25 mouse cellular contexts compared by ENCODE assay signal in the genomic region with DNA sequence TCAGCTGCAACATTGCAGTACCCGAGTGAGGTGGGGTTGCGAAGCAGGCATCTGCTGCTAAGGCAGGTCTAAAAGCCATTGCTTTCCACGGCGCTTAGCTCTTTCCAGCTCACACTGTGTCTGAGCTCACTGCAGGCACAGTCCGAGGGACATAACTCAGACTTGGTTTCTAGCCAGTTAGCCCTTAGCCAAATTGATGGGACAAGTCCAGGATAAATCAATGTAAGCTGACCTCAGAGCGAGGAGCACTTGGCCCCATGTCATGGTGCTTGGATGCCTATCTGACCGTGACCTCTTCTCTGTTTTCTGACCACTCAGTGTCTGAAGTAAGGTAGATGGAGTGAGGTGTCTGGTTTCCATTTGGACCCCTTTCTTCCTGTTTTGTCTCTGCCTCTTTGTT. TPM values are rescaled to one million over a fixed set of nuclear protein-coding genes. Genes with fewer than 3 reads are reported as not detected.
DNase-seq lines count a peak whose midpoint lies in the region; ATAC-seq and TF ChIP-seq lines count a peak whose summit lies in the region.
"Had no signal": no experiment of that assay in that cellular context is flagged by ENCODE, and none has a peak within 500 bp of the region (broad histone marks: within the 10 kb centered on the region; RNA-seq: fewer than 3 reads in every experiment).

No protein-coding gene starts in this region.

- ATAC-seq in intestine, postnatal 0 days, result no peak
- no peak for ATAC-seq in intestine, embryonic 16.5 days
- ATAC-seq in liver, postnatal 0 days, result peak; percentile 83
- ATAC-seq in liver, embryonic 11.5 days (replicated peaks; ENCODE audit: low FRiP score), result no peak
- ATAC-seq in Patski, result peak; percentile 46

- CTCF ChIA-PET in Patski (lab: Charles Lee), result interaction anchor here (0.9 to 4.8 kb wide), 6 partner anchors 11 to 34 kb away, joined by 3 to 29 read pairs (median 4); a partner anchor contains a TSS

- no peak for TF ChIP-seq EP300 in liver, postnatal 0 days (IDR thresholded peaks at IDR 0.05; ENCODE audit: low read depth)

- H3K9ac ChIP-seq in intestine, postnatal 0 days (ENCODE audit: low read depth, low read length), result no peak overlapping the region
- no peak overlapping the region for H3K9ac ChIP-seq in intestine, embryonic 16.5 days (ENCODE audit: low read depth, low read length)
- no peak overlapping the region for H3K9ac ChIP-seq in liver, postnatal 0 days (replicated peaks)
- no peak overlapping the region for H3K9ac ChIP-seq in liver, embryonic 11.5 days (ENCODE audit: low read depth, low read length)
- H3K9ac ChIP-seq: liver, embryonic 13.5 days; lung, embryonic 14.5 days; midbrain, embryonic 13.5 days had no signal

- in situ Hi-C loops in Patski (cut with MboI; ENCODE audit: low pct_unique_long_range_greater_than_20kb), result no loop called here

- H3K4me2 ChIP-seq in intestine, postnatal 0 days (replicated peaks; ENCODE audit: low read depth), result no peak overlapping the region
- H3K4me2 ChIP-seq in intestine, embryonic 16.5 days (ENCODE audit: low read depth, low read length), result no peak overlapping the region
- 0 out of 2 replicates have a peak overlapping the region, but pooled peaks have one; percentile 6 for H3K4me2 ChIP-seq in liver, postnatal 0 days (ENCODE audit: low read depth, low read length)
- H3K4me2 ChIP-seq in liver, embryonic 11.5 days, result no peak overlapping the region
- H3K4me2 ChIP-seq: liver, embryonic 13.5 days; lung, embryonic 14.5 days; midbrain, embryonic 13.5 days had no signal

- POLR2A ChIA-PET in Patski (lab: Charles Lee), result interaction anchor here (1.2 to 3.2 kb wide), 6 partner anchors 11 to 64 kb away, joined by 3 to 35 read pairs (median 4); a partner anchor contains a TSS

- no peak overlapping the region for H3K4me3 ChIP-seq in intestine, postnatal 0 days (ENCODE audit: low read depth, low read length)
- no peak overlapping the region for H3K4me3 ChIP-seq in intestine, embryonic 16.5 days (ENCODE audit: low read length)
- H3K4me3 ChIP-seq in liver, postnatal 0 days (ENCODE audit: low read depth, low read length), result no peak overlapping the region
- no peak overlapping the region for H3K4me3 ChIP-seq in liver, embryonic 11.5 days (ENCODE audit: low read depth, low read length)
- H3K4me3 ChIP-seq: liver, embryonic 13.5 days; megakaryocyte, embryonic 14.5 days; midbrain, embryonic 13.5 days had no signal

- peak; percentile 39 for DNase-seq in gastrocnemius, adult 18-20 months (ENCODE audit: low spot score)
- no peak for DNase-seq in gastrocnemius, adult 8-10 months (ENCODE audit: low spot score in 2 of 2)
- DNase-seq in liver, postnatal 0 days, result peak; percentile 38
- DNase-seq in liver, embryonic 11.5 days (ENCODE audit: low spot score), result no peak
- DNase-seq in Patski (ENCODE audit: low read depth, low spot score), result peak; percentile 89
- DNase-seq: B cell, adult 2 months; cerebellum, adult 11 months; cerebellum, adult 9-11 months; gastrocnemius, postnatal 36 days; heart, postnatal 36 days; kidney, adult 9 months; layer of hippocampus, postnatal 36 days; liver, embryonic 13.5 days; lung, embryonic 14.5 days; lung, postnatal 36 days had no signal

- peaks cover 72% of the 10 kb centered on the region for H3K36me3 ChIP-seq in intestine, postnatal 0 days (ENCODE audit: control insufficient read depth, insufficient read depth)
- H3K36me3 ChIP-seq in intestine, embryonic 16.5 days (ENCODE audit: control insufficient read depth, insufficient read depth, low read length), result peaks cover 46% of the 10 kb centered on the region
- H3K36me3 ChIP-seq in liver, postnatal 0 days (replicated peaks; ENCODE audit: insufficient read depth, low read length), result peaks cover 68% of the 10 kb centered on the region
- peaks cover 78% of the 10 kb centered on the region for H3K36me3 ChIP-seq in liver, embryonic 11.5 days (ENCODE audit: control insufficient read depth, insufficient read depth, low read length)

- WGBS in intestine, postnatal 0 days, result 87% methylated on average over 7 of the region's 7 CpGs
- 81% methylated on average over 7 of the region's 7 CpGs for WGBS in intestine, embryonic 16.5 days
- WGBS in liver, postnatal 0 days (ENCODE audit: insufficient replicate concordance), result 77% methylated on average over 7 of the region's 7 CpGs
- WGBS in liver, embryonic 11.5 days, result 90% methylated on average over 7 of the region's 7 CpGs

- peak overlapping the region; percentile 28; the same call in 1 of the 2 replicates for H3K27ac ChIP-seq in intestine, postnatal 0 days (ENCODE audit: low read depth, low read length)
- H3K27ac ChIP-seq in intestine, embryonic 16.5 days (ENCODE audit: low read length), result no peak overlapping the region
- peak overlapping the region; percentile 22; the same call in 1 of the 2 replicates for H3K27ac ChIP-seq in liver, postnatal 0 days (ENCODE audit: low read depth)
- no peak overlapping the region for H3K27ac ChIP-seq in liver, embryonic 11.5 days (ENCODE audit: low read depth, low read length)
- H3K27ac ChIP-seq: liver, embryonic 13.5 days; midbrain, embryonic 13.5 days had no signal

- no peak for TF ChIP-seq CTCF in intestine, postnatal 0 days (IDR thresholded peaks at IDR 0.05; ENCODE audit: low read depth)
- TF ChIP-seq CTCF in liver, postnatal 0 days (IDR thresholded peaks at IDR 0.05; ENCODE audit: low read depth), result no peak
- TF ChIP-seq CTCF in Patski (IDR thresholded peaks at IDR 0.05), result no peak

- peaks cover 3% of the 10 kb centered on the region; the same call in 1 of the 2 replicates for H3K4me1 ChIP-seq in intestine, postnatal 0 days (replicated peaks; ENCODE audit: control insufficient read depth, insufficient read depth, low read length)
- H3K4me1 ChIP-seq in intestine, embryonic 16.5 days (ENCODE audit: control insufficient read depth, insufficient read depth, low read length), result peaks cover 8% of the 10 kb centered on the region; the same call in 1 of the 2 replicates
- H3K4me1 ChIP-seq in liver, postnatal 0 days (ENCODE audit: insufficient read depth), result peaks cover 16% of the 10 kb centered on the region
- no peaks in the 10 kb centered on the region; the same call in 1 of the 2 replicates for H3K4me1 ChIP-seq in liver, embryonic 11.5 days (replicated peaks; ENCODE audit: control insufficient read depth, insufficient read depth, low read length)

- H3K27me3 ChIP-seq in intestine, postnatal 0 days (replicated peaks; ENCODE audit: control insufficient read depth, insufficient read depth, low read length), result no peaks in the 10 kb centered on the region
- no peaks in the 10 kb centered on the region for H3K27me3 ChIP-seq in intestine, embryonic 16.5 days (replicated peaks; ENCODE audit: control insufficient read depth, insufficient read depth, low read length)
- no peaks in the 10 kb centered on the region for H3K27me3 ChIP-seq in liver, postnatal 0 days (ENCODE audit: insufficient read depth, low read length)
- no peaks in the 10 kb centered on the region for H3K27me3 ChIP-seq in liver, embryonic 11.5 days (replicated peaks; ENCODE audit: control insufficient read depth, insufficient read depth, low read length)
- no peaks in the 10 kb centered on the region for H3K27me3 ChIP-seq in Patski
- H3K27me3 ChIP-seq: CH12.LX; liver, embryonic 13.5 days; megakaryocyte, embryonic 14.5 days; midbrain, embryonic 13.5 days had no signal

- no peaks in the 10 kb centered on the region for H3K9me3 ChIP-seq in intestine, postnatal 0 days (ENCODE audit: control insufficient read depth)
- H3K9me3 ChIP-seq in intestine, embryonic 16.5 days (ENCODE audit: control insufficient read depth, low read length), result no peaks in the 10 kb centered on the region
- H3K9me3 ChIP-seq in liver, postnatal 0 days (ENCODE audit: low read length), result no peaks in the 10 kb centered on the region
- H3K9me3 ChIP-seq in liver, embryonic 11.5 days (ENCODE audit: control insufficient read depth, low read length), result no peaks in the 10 kb centered on the region
- H3K9me3 ChIP-seq: liver, embryonic 13.5 days; megakaryocyte, embryonic 14.5 days; midbrain, embryonic 13.5 days had no signal

RNA-seq across cellular contexts. Expression of a gene that starts 10.4 kb away (rescaled TPM):
- total RNA-seq in gastrocnemius, adult 18-20 months (2021), result 10 to 100 TPM; 86.3 to 89.9 TPM
- total RNA-seq in gastrocnemius, adult 8-10 months (2022), result 100 to 1,000 TPM in 1 of 4 experiments, 10 to 100 TPM in 3; 91.9 to 112 (median 94.6) TPM
- 17.3 and 19.2 TPM in 2 replicates for polyA plus RNA-seq in intestine, postnatal 0 days (2015; fragmentation: Nextera tagmentation; extraction: Ambion mirVana)
- polyA plus RNA-seq in intestine, embryonic 16.5 days (2015; fragmentation: Nextera tagmentation; extraction: Ambion mirVana), result 37.2 and 38.9 TPM in 2 replicates
- polyA plus RNA-seq in liver, postnatal 0 days (2015; fragmentation: Nextera tagmentation; extraction: Ambion mirVana), result 12.5 and 13.5 TPM in 2 replicates
- polyA plus RNA-seq in liver, embryonic 11.5 days (2014; fragmentation: Nextera tagmentation; extraction: Ambion mirVana), result 65.8 and 67.7 TPM in 2 replicates
- 143 TPM for polyA plus RNA-seq in Patski (2021)

RNA-seq across cellular contexts. Expression of a gene that starts 11.1 kb away (rescaled TPM):
- total RNA-seq in gastrocnemius, adult 18-20 months (2021), result 10 to 100 TPM; 90.8 to 95.9 TPM
- total RNA-seq in gastrocnemius, adult 8-10 months (2022), result 10 to 100 TPM; 83.0 to 95.4 (median 86.1) TPM
- 171 and 183 TPM in 2 replicates for polyA plus RNA-seq in intestine, postnatal 0 days (2015; fragmentation: Nextera tagmentation; extraction: Ambion mirVana)
- polyA plus RNA-seq in intestine, embryonic 16.5 days (2015; fragmentation: Nextera tagmentation; extraction: Ambion mirVana), result 244 and 256 TPM in 2 replicates
- polyA plus RNA-seq in liver, postnatal 0 days (2015; fragmentation: Nextera tagmentation; extraction: Ambion mirVana), result 104 and 106 TPM in 2 replicates
- polyA plus RNA-seq in liver, embryonic 11.5 days (2014; fragmentation: Nextera tagmentation; extraction: Ambion mirVana), result 111 and 120 TPM in 2 replicates
- polyA plus RNA-seq in Patski (2021), result 264 TPM

RNA-seq across cellular contexts. Expression of a gene that starts 11.7 kb away (rescaled TPM):
- total RNA-seq in gastrocnemius, adult 18-20 months (2021), result 10 to 100 TPM; 40.4 to 44.2 TPM
- 10 to 100 TPM; 41.5 to 44.9 (median 43.1) TPM for total RNA-seq in gastrocnemius, adult 8-10 months (2022)
- 249 and 268 TPM in 2 replicates for polyA plus RNA-seq in intestine, postnatal 0 days (2015; fragmentation: Nextera tagmentation; extraction: Ambion mirVana)
- 371 and 377 TPM in 2 replicates for polyA plus RNA-seq in intestine, embryonic 16.5 days (2015; fragmentation: Nextera tagmentation; extraction: Ambion mirVana)
- 141 and 155 TPM in 2 replicates for polyA plus RNA-seq in liver, postnatal 0 days (2015; fragmentation: Nextera tagmentation; extraction: Ambion mirVana)
- polyA plus RNA-seq in liver, embryonic 11.5 days (2014; fragmentation: Nextera tagmentation; extraction: Ambion mirVana), result 306 and 307 TPM in 2 replicates
- 410 TPM for polyA plus RNA-seq in Patski (2021)

RNA-seq across cellular contexts. Expression of a gene that starts 15.9 kb away (rescaled TPM):
- total RNA-seq in gastrocnemius, adult 18-20 months (2021), result not detected
- total RNA-seq in gastrocnemius, adult 8-10 months (2022), result not detected
- 79.5 and 89.2 TPM in 2 replicates for polyA plus RNA-seq in intestine, postnatal 0 days (2015; fragmentation: Nextera tagmentation; extraction: Ambion mirVana)
- polyA plus RNA-seq in intestine, embryonic 16.5 days (2015; fragmentation: Nextera tagmentation; extraction: Ambion mirVana), result 102 and 109 TPM in 2 replicates
- 0.13 and 0.29 TPM in 2 replicates for polyA plus RNA-seq in liver, postnatal 0 days (2015; fragmentation: Nextera tagmentation; extraction: Ambion mirVana)
- polyA plus RNA-seq in liver, embryonic 11.5 days (2014; fragmentation: Nextera tagmentation; extraction: Ambion mirVana), result 1.1 and 1.2 TPM in 2 replicates
- 0.41 TPM for polyA plus RNA-seq in Patski (2021)
- total RNA-seq: common myeloid progenitor, adult 5-6 weeks; gastrocnemius, postnatal 36 days; heart, adult 8-10 months; heart, postnatal 36 days; layer of hippocampus, adult 18-20 months; left cerebral cortex, postnatal 10 days; monocyte, adult 5-6 weeks had no signal
- polyA plus RNA-seq: midbrain, embryonic 13.5 days had no signal

RNA-seq across cellular contexts. Expression of a gene that starts 31.8 kb away (rescaled TPM):
- under 1 TPM; 0.17 to 0.18 TPM for total RNA-seq in gastrocnemius, adult 18-20 months (2021)
- total RNA-seq in gastrocnemius, adult 8-10 months (2022), result under 1 TPM; 0.07 to 0.31 (median 0.15) TPM
- polyA plus RNA-seq in intestine, postnatal 0 days (2015; fragmentation: Nextera tagmentation; extraction: Ambion mirVana), result 2.8 TPM in 2 replicates
- polyA plus RNA-seq in intestine, embryonic 16.5 days (2015; fragmentation: Nextera tagmentation; extraction: Ambion mirVana), result 6.5 and 7.3 TPM in 2 replicates
- polyA plus RNA-seq in liver, postnatal 0 days (2015; fragmentation: Nextera tagmentation; extraction: Ambion mirVana), result 0.37 and 0.51 TPM in 2 replicates
- polyA plus RNA-seq in liver, embryonic 11.5 days (2014; fragmentation: Nextera tagmentation; extraction: Ambion mirVana), result 9.4 and 10.2 TPM in 2 replicates
- 42.6 TPM for polyA plus RNA-seq in Patski (2021)

Comparison
In these comparisons a context has a peak if more than half of its experiments do, and no peak if none do; other contexts are left out.
1. DNase-seq: peak in gastrocnemius, adult 18-20 months (single experiment), liver, postnatal 0 days (single experiment) and Patski (single experiment); none in gastrocnemius, adult 8-10 months (0 of 2) and liver, embryonic 11.5 days (single experiment).
2. ATAC-seq: peak in liver, postnatal 0 days (single experiment) and Patski (single experiment); none in intestine, postnatal 0 days (single experiment), intestine, embryonic 16.5 days (single experiment) and liver, embryonic 11.5 days (single experiment).
3. H3K27ac ChIP-seq: peak in intestine, postnatal 0 days (single experiment) and liver, postnatal 0 days (single experiment); none in intestine, embryonic 16.5 days (single experiment) and liver, embryonic 11.5 days (single experiment).